Mouse (Mus musculus) midbrain, embryonic 14.5 days (tissue): ENCODE results near the gene Psen1. TPM values are rescaled to one million over a fixed set of nuclear protein-coding genes. Genes with fewer than 3 reads are reported as not detected.

Experiments used
- ATAC-seq: fragments of 200-750 bp; cut with Nextera tagmentation; 2 replicates; pipeline ENCODE4 v1.8.0; 2017; ENCODE audit warnings: moderate number of reproducible peaks, moderate library complexity; ENCODE audit not compliant: low FRiP score, low TSS enrichment
- DNase-seq: peaks from one replicate; pipeline ENCODE4 v3.0.0-alpha.2; 2015
- H3K27ac ChIP-seq: fragments of 300-500 bp; sonication (generic); replicated peaks from 2 replicates; pipeline ENCODE4 v1.5.1; 2014; ENCODE audit warnings: mild to moderate bottlenecking, low read depth, low read length, moderate library complexity
- H3K27me3 ChIP-seq: fragments of 300-500 bp; sonication (generic); 2 replicates; pipeline ENCODE4 v1.6.1; 2014; ENCODE audit warnings: low read length, control low read depth, mixed read lengths; ENCODE audit not compliant: control insufficient read depth, insufficient read depth
- H3K36me3 ChIP-seq: fragments of 300-500 bp; sonication (generic); 2 replicates; pipeline ENCODE4 v1.6.1; 2014; ENCODE audit warnings: low read length, control low read depth; ENCODE audit not compliant: control insufficient read depth, insufficient read depth
- H3K4me1 ChIP-seq: fragments of 300-500 bp; sonication (generic); 2 replicates; pipeline ENCODE4 v1.6.1; 2014; ENCODE audit warnings: mild to moderate bottlenecking, antibody characterized with exemption, low read length, control low read depth; ENCODE audit not compliant: control insufficient read depth, insufficient read depth
- H3K4me2 ChIP-seq: fragments of 300-500 bp; sonication (generic); 2 replicates; pipeline ENCODE4 v1.6.1; 2014; ENCODE audit warnings: mild to moderate bottlenecking, low read length, moderate library complexity
- H3K4me3 ChIP-seq: fragments of 300-500 bp; sonication (generic); replicated peaks from 2 replicates; pipeline ENCODE4 v1.5.1; 2014; ENCODE audit warnings: low read depth, low read length
- H3K9ac ChIP-seq: fragments of 300-500 bp; sonication (generic); replicated peaks from 2 replicates; pipeline ENCODE4 v1.6.1; 2014; ENCODE audit warnings: mild to moderate bottlenecking, low read length, moderate library complexity
- H3K9me3 ChIP-seq: fragments of 300-500 bp; sonication (generic); 2 replicates; pipeline ENCODE4 v1.6.1; 2016; ENCODE audit warnings: low read length, control low read depth, mixed read lengths; ENCODE audit not compliant: control insufficient read depth
- WGBS: fragments of 180-500 bp; shearing (Covaris S2); extraction: QIAGEN DNeasy Blood & Tissue Kit; methylation state at CpG from one replicate; pipeline ENCODE4 v1.1.7; 2014; 5-methylcytosine and 5-hydroxymethylcytosine counted together
- polyA plus RNA-seq: library from polyadenylated mRNA; unstranded; fragments of >200 nt; fragmentation: Nextera tagmentation; extraction: Ambion mirVana; gene quantifications from 2 replicates; pipeline ENCODE4 v1.2.1, GENCODE M21; 2014

The Psen1 gene
- polyA plus RNA-seq, 1 experiment from 2014 or later: 77.9 TPM

- Histone ChIP-seq H3K4me2 (no peak overlapping the region), H3K9me3 (no peaks in the 10 kb centered on the region), H3K36me3 (peaks cover 71% of the 10 kb centered on the region), H3K4me3 (no peak overlapping the region), H3K9ac (no peak overlapping the region), H3K27me3 (no peaks in the 10 kb centered on the region), H3K27ac (no peak overlapping the region), H3K4me1 (no peaks in the 10 kb centered on the region)
- ATAC-seq: no peak
- DNase-seq: peak; percentile 87
- WGBS: 54% methylated on average over 2 of the region's 2 CpGs
These were observed 25.8 kb downstream of the Psen1 start for GRCm38 (mm10) chr12:83713749-83714148.

GRCm38 (mm10) chr12:83716416-83717184 is 28.6 kb downstream of the Psen1 start:
- 88% methylated on average over 15 of the region's 15 CpGs for WGBS

DNA sequence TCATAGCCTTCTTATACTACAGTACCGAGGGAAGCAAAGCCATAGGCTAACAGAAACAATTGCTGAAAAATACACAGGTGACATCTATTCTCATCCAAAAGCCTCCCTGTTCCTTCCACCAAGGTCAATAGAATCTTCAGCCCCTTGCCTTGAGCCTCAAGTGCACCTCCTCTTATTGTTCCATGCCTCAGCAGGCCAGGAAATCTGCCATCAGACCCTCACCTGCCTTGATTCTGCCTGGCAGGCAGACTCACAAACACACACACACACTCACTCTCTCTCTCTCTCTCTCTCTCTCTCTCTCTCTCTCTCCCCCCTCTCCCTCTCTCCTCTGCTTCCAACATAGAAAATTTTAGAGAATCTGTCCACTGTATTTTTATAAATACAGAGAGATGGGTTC is 31.5 kb downstream of the Psen1 start:
- DNase-seq (no peak), ATAC-seq (no peak)
- Histone ChIP-seq H3K9ac (no peak overlapping the region), H3K27me3 (no peaks in the 10 kb centered on the region), H3K4me3 (no peak overlapping the region), H3K9me3 (no peaks in the 10 kb centered on the region), H3K4me1 (no peaks in the 10 kb centered on the region), H3K4me2 (no peak overlapping the region), H3K36me3 (peaks cover 80% of the 10 kb centered on the region), H3K27ac (no peak overlapping the region)
- 100% methylated on average over 1 of the region's 1 CpGs for WGBS

More at GRCm38 (mm10) chr12:83716416-83717184, 28.6 kb downstream of the Psen1 start:
- H3K9me3 ChIP-seq: no peaks in the 10 kb centered on the region
- no peak overlapping the region for H3K4me3 ChIP-seq
- no peak overlapping the region for H3K9ac ChIP-seq
- no peak for DNase-seq
- H3K27ac ChIP-seq: no peak overlapping the region
- ATAC-seq: no peak
- peaks cover 82% of the 10 kb centered on the region for H3K36me3 ChIP-seq
- H3K4me1 ChIP-seq: no peaks in the 10 kb centered on the region
- H3K4me2 ChIP-seq: no peak overlapping the region
- no peaks in the 10 kb centered on the region for H3K27me3 ChIP-seq

- DNase-seq: no peak
- Histone ChIP-seq H3K36me3 (peaks cover 82% of the 10 kb centered on the region), H3K4me1 (no peaks in the 10 kb centered on the region), H3K9ac (no peak overlapping the region), H3K27ac (no peak overlapping the region), H3K4me2 (no peak overlapping the region), H3K4me3 (no peak overlapping the region), H3K27me3 (no peaks in the 10 kb centered on the region), H3K9me3 (no peaks in the 10 kb centered on the region)
- 88% methylated on average over 6 of the region's 6 CpGs for WGBS
- no peak for ATAC-seq
These were observed 33.3 kb downstream of the Psen1 start for GRCm38 (mm10) chr12:83721281-83721680.

- Histone ChIP-seq H3K4me1 (no peaks in the 10 kb centered on the region), H3K4me2 (no peak overlapping the region), H3K9me3 (no peaks in the 10 kb centered on the region), H3K36me3 (peaks cover 84% of the 10 kb centered on the region), H3K9ac (no peak overlapping the region), H3K4me3 (no peak overlapping the region), H3K27ac (no peak overlapping the region), H3K27me3 (no peaks in the 10 kb centered on the region)
- DNase-seq (no peak), ATAC-seq (no peak)
- 76% methylated on average over 3 of the region's 3 CpGs for WGBS
These were observed 35.1 kb downstream of the Psen1 start for GRCm38 (mm10) chr12:83723037-83723436.

GRCm38 (mm10) chr12:83726510-83727308 is 38.8 kb downstream of the Psen1 start:
- 95% methylated on average over 12 of the region's 12 CpGs for WGBS
- no peaks in the 10 kb centered on the region for H3K27me3 ChIP-seq
- H3K9ac ChIP-seq: no peak overlapping the region
- no peaks in the 10 kb centered on the region for H3K9me3 ChIP-seq
- H3K36me3 ChIP-seq: peaks cover 93% of the 10 kb centered on the region
- H3K4me1 ChIP-seq: no peaks in the 10 kb centered on the region
- H3K4me2 ChIP-seq: no peak overlapping the region
- H3K4me3 ChIP-seq: no peak overlapping the region
- no peak for ATAC-seq
- no peak overlapping the region for H3K27ac ChIP-seq
- DNase-seq: no peak

- Histone ChIP-seq H3K36me3 (peaks cover 96% of the 10 kb centered on the region), H3K27me3 (no peaks in the 10 kb centered on the region), H3K4me1 (no peaks in the 10 kb centered on the region), H3K9ac (no peak overlapping the region), H3K27ac (no peak overlapping the region), H3K4me2 (no peak overlapping the region), H3K4me3 (no peak overlapping the region), H3K9me3 (no peaks in the 10 kb centered on the region)
- 98% methylated on average over 5 of the region's 5 CpGs for WGBS
- DNase-seq (no peak), ATAC-seq (no peak)
These were observed 44.3 kb downstream of the Psen1 start for GRCm38 (mm10) chr12:83732225-83732624.

GRCm38 (mm10) chr12:83734047-83734446 is 46.1 kb downstream of the Psen1 start:
- Histone ChIP-seq H3K4me3 (no peak overlapping the region), H3K4me1 (no peaks in the 10 kb centered on the region), H3K27ac (no peak overlapping the region), H3K4me2 (no peak overlapping the region), H3K27me3 (no peaks in the 10 kb centered on the region), H3K9me3 (no peaks in the 10 kb centered on the region), H3K9ac (no peak overlapping the region), H3K36me3 (peaks cover 78% of the 10 kb centered on the region)
- DNase-seq (no peak), ATAC-seq (no peak)
- 94% methylated on average over 10 of the region's 10 CpGs for WGBS
